7 mouse cellular contexts compared by ENCODE assay signal in the genomic region with DNA sequence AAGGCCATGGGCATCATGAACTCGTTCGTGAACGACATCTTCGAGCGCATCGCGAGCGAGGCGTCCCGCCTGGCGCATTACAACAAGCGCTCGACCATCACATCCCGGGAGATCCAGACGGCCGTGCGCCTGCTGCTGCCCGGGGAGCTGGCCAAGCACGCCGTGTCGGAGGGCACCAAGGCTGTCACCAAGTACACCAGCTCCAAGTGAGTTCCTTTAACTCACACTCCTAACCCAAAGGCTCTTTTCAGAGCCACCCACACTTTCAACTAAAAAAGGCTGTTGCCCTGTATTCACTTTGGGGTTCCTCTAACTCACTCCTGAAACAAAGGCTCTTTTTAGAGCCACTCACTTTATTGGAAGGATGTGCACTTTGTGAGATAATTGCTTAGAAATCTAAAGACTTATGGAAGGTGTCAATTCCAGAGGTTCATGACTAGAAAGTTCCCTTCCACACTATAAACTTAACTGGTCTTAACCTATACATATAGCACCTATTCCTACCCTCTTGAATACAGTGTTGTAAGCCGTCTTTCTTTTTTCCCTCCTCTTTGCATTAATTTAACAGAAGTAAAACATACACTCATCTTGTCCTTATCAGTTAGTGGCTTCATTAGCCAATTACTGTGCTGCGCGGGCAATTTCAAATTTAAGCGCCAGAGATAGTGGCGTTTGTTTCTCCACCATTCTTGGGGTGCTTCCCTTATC. TPM values are rescaled to one million over a fixed set of nuclear protein-coding genes. Genes with fewer than 3 reads are reported as not detected.
DNase-seq lines count a peak whose midpoint lies in the region; ATAC-seq and TF ChIP-seq lines count a peak whose summit lies in the region.
"Not testable (repeated sequence)": the region's sequence is repeated elsewhere in the genome, so short reads cannot be mapped to it uniquely, and the experiment has no call there.

No protein-coding gene starts in this region.

- in situ Hi-C loops in Patski (cut with MboI; ENCODE audit: low pct_unique_long_range_greater_than_20kb), result not testable (repeated sequence)

- peak; percentile 3 for ATAC-seq in Patski
- not testable (repeated sequence) for ATAC-seq in limb, embryonic 14.5 days (ENCODE audit: low FRiP score, low read depth)

- peak overlapping the region; percentile 59 for H3K9ac ChIP-seq in limb, embryonic 14.5 days (ENCODE audit: low read depth, low read length, severe bottlenecking)

- CTCF ChIA-PET in Patski (lab: Charles Lee), result not testable (repeated sequence)

- peak overlapping the region; percentile 43 for H3K4me3 ChIP-seq in limb, embryonic 14.5 days (replicated peaks; ENCODE audit: low read length)

- H3K4me1 ChIP-seq in limb, embryonic 14.5 days (ENCODE audit: control insufficient read depth, insufficient read depth, low read length), result peaks cover 14% of the 10 kb centered on the region

- H3K36me3 ChIP-seq in limb, embryonic 14.5 days (ENCODE audit: control insufficient read depth, insufficient read depth, low read length), result not testable (repeated sequence)

- H3K27ac ChIP-seq in limb, embryonic 14.5 days (replicated peaks; ENCODE audit: low read depth, low read length), result peak overlapping the region; percentile 81

- peak overlapping the region; percentile 63 for H3K4me2 ChIP-seq in limb, embryonic 14.5 days (replicated peaks; ENCODE audit: low read depth, low read length, severe bottlenecking)

- WGBS in limb, embryonic 14.5 days, result under 1% methylated on average over 15 of the region's 26 CpGs

- H3K27me3 ChIP-seq in Patski; limb, embryonic 14.5 days (ENCODE audit: control insufficient read depth, insufficient read depth, low read length): not testable (repeated sequence)

- not testable (repeated sequence) for TF ChIP-seq CTCF in Patski (IDR thresholded peaks at IDR 0.05)

- H3K9me3 ChIP-seq in limb, embryonic 14.5 days (ENCODE audit: control insufficient read depth, low read length), result not testable (repeated sequence)

- DNase-seq in Patski (ENCODE audit: low read depth, low spot score), result not testable (repeated sequence)
- peak; percentile 56 for DNase-seq in embryo, embryonic 10 days (ENCODE audit: low spot score)
- peak; percentile 12 to 33 for DNase-seq in frontal cortex, postnatal 36 days (ENCODE audit: low spot score in 2 of 2)
- peak; percentile 81 for DNase-seq in induced T-regulatory cell, adult 2 months (ENCODE audit: low read depth)
- DNase-seq in limb, embryonic 14.5 days (ENCODE audit: low spot score), result peak; percentile 56
- DNase-seq in mesoderm, embryonic 11.5 days (ENCODE audit: low read depth, low spot score), result peak; percentile 29
- peak; percentile 29 for DNase-seq in right cerebral cortex, postnatal 14 days

- TF ChIP-seq POLR2A in limb, embryonic 14.5 days (IDR thresholded peaks at IDR 0.05; ENCODE audit: borderline replicate concordance, extremely low read depth, insufficient read depth, insufficient read length), result not testable (repeated sequence)

- POLR2A ChIA-PET in Patski (lab: Charles Lee), result interaction anchor here (1.2 to 2.2 kb wide), 2 partner anchors 26 to 30 kb away, joined by 4 to 8 read pairs; a partner anchor contains a TSS

RNA-seq across cellular contexts. Expression of a gene that starts 0.5 kb away (rescaled TPM):
- 4.9 TPM for polyA plus RNA-seq in Patski (2021)
- 15.3 and 18.4 TPM in 2 replicates for polyA plus RNA-seq in limb, embryonic 14.5 days (2012; rRNA removed)
- 3.2 and 3.4 TPM in 2 replicates for polyA plus RNA-seq in limb, embryonic 14.5 days (2014; fragmentation: Nextera tagmentation; extraction: Ambion mirVana)

RNA-seq across cellular contexts. Expression of a gene that starts 0.8 kb away (rescaled TPM):
- polyA plus RNA-seq in Patski (2021), result not detected
- 26.8 and 28.1 TPM in 2 replicates for polyA plus RNA-seq in limb, embryonic 14.5 days (2012; rRNA removed)
- 11.0 and 17.9 TPM in 2 replicates for polyA plus RNA-seq in limb, embryonic 14.5 days (2014; fragmentation: Nextera tagmentation; extraction: Ambion mirVana)

RNA-seq across cellular contexts. Expression of a gene that starts 4.1 kb away (rescaled TPM):
- polyA plus RNA-seq in Patski (2021), result 6.5 TPM
- 22.1 and 22.3 TPM in 2 replicates for polyA plus RNA-seq in limb, embryonic 14.5 days (2012; rRNA removed)
- polyA plus RNA-seq in limb, embryonic 14.5 days (2014; fragmentation: Nextera tagmentation; extraction: Ambion mirVana), result 1.4 and 4.0 TPM in 2 replicates

RNA-seq across cellular contexts. Expression of a gene that starts 19.6 kb away (rescaled TPM):
- 1.2 TPM for polyA plus RNA-seq in Patski (2021)
- polyA plus RNA-seq in limb, embryonic 14.5 days (2012; rRNA removed), result 13.7 and 13.8 TPM in 2 replicates
- 1.00 and 1.3 TPM in 2 replicates for polyA plus RNA-seq in limb, embryonic 14.5 days (2014; fragmentation: Nextera tagmentation; extraction: Ambion mirVana)

RNA-seq across cellular contexts. Expression of a gene that starts 26.0 kb away (rescaled TPM):
- 1.4 TPM for polyA plus RNA-seq in Patski (2021)
- polyA plus RNA-seq in limb, embryonic 14.5 days (2012; rRNA removed), result 5.9 and 6.7 TPM in 2 replicates
- polyA plus RNA-seq in limb, embryonic 14.5 days (2014; fragmentation: Nextera tagmentation; extraction: Ambion mirVana), result 8.9 and 13.0 TPM in 2 replicates

Comparison
In these comparisons a context has a peak if more than half of its experiments do, and no peak if none do; other contexts are left out.
1. RNA of a gene that starts 0.8 kb away (polyA plus RNA-seq): 11.0 to 28.1 TPM in limb, embryonic 14.5 days; not detected in Patski (single experiment); every median in the first group is over 10 times any median in the second.